Mouse (Mus musculus): ENCODE data around the gene Myog. TPM values are rescaled to one million over a fixed set of nuclear protein-coding genes. Genes with fewer than 3 reads are reported as not detected.

Myog gene
- total RNA-seq, 2 experiments from 2014 or later: not detected

GRCm38 (mm10) chr1:134281563-134281962 lies 8.2 kb upstream of the Myog start:
- ATAC-seq (replicated peaks; ENCODE audit: low FRiP score, poor library complexity, severe bottlenecking): no peak

DNA sequence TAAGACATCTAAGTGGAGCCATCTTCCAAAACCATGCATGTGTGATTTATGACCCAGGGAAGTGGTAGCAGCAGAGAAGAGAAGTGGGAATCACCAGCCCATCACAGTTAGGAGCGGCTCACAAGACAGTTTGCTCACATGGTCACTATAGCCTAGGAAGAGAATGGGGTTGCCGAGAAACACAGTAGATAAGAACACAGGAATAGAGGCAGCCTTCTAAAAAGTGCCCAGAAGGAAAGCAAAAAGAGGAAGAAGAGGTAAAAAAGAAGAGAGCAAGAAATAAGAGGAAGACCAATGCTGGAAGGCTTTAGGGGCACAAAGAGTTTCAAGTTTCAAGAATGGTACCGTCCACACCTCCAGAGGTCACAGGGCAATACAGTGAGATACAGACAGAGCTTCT lies 7.4 kb upstream of the Myog start:
- ATAC-seq (replicated peaks; ENCODE audit: low FRiP score, poor library complexity, severe bottlenecking): no peak

DNA sequence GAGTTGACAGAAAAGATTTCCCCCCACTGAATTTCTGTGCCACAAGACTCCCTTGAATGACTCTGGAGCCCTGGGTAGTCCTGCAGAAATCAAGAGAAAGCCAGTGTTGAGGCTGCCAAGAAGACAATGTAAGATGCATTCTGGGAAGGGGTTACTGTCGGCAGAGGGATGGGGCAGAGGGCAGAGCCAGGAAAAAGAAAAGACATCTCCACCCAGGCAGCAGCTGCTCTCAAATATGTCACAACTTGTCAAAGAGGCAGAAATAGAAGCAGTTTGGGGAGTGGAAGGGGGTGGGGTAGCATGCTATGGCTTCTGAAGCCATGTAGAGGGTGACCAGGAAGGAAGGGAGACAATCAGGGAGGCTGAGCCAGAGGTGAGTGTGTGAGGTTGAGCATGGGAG lies 6.7 kb upstream of the Myog start:
- no peak for ATAC-seq (replicated peaks; ENCODE audit: low FRiP score, poor library complexity, severe bottlenecking)

- ATAC-seq (replicated peaks; ENCODE audit: low FRiP score, poor library complexity, severe bottlenecking): no peak
Observed at GRCm38 (mm10) chr1:134285458-134286120, 4.2 kb upstream of the Myog start.

DNA sequence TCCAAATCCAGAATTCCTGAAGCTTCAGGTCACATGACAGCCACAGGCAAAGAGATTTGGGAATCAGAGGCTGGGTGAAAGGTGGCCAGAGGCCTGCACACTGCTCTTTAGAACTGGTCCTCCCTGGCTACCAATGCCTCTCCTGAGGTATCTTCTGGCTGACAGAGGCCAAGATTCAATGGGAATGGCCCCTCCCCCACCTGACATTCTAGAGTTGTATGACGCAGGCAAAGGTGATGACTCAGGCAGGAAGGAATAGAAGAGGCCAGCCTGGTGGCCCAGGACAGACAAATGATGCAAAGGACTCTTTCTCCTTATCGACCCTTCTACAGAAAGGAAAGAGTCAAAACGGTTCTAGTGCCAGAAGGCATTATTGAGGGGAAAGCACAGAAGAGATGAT lies 1.6 kb upstream of the Myog start:
- no peak for ATAC-seq (replicated peaks; ENCODE audit: low FRiP score, poor library complexity, severe bottlenecking)

DNA sequence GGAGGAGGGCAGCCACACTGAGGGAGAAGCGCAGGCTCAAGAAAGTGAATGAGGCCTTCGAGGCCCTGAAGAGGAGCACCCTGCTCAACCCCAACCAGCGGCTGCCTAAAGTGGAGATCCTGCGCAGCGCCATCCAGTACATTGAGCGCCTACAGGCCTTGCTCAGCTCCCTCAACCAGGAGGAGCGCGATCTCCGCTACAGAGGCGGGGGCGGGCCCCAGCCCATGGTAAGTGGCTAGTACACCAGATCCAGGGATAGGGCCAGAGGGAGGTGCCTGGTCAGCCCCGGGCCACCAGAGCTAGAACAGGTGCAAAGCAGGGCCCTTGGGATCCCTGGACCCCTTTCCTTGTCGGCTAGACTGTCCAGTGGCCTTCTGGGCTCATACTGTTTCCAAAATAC lies 511 bp downstream of the Myog start:
- no peak for ATAC-seq (replicated peaks; ENCODE audit: low FRiP score, poor library complexity, severe bottlenecking)

GRCm38 (mm10) chr1:134290909-134291308 lies 1.1 kb downstream of the Myog start:
- no peak for ATAC-seq (replicated peaks; ENCODE audit: low FRiP score, poor library complexity, severe bottlenecking)

DNA sequence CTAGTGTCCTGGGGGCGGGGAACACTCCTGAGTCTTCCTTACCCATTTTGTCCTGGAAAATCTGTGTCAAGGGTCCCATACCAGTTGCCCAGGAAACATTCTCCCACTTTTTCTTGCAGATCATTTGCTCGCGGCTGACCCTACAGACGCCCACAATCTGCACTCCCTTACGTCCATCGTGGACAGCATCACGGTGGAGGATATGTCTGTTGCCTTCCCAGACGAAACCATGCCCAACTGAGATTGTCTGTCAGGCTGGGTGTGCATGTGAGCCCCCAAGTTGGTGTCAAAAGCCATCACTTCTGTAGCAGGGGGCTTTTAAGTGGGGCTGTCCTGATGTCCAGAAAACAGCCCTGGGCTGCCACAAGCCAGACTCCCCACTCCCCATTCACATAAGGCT lies 1.8 kb downstream of the Myog start:
- ATAC-seq (replicated peaks; ENCODE audit: low FRiP score, poor library complexity, severe bottlenecking): no peak

DNA sequence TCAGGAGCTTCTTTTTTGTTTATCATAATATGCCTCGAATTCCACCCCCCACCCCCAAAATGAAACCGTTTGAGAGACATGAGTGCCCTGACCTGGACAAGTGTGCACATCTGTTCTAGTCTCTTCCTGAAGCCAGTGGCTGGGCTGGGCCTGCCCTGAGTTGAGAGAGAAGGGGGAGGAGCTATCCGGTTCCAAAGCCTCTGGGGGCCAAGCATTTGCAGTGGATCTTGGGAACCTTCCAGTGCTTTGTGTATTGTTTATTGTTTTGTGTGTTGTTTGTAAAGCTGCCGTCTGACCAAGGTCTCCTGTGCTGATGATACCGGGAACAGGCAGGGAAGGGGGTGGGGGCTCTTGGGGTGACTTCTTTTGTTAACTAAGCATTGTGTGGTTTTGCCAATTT lies 2.3 kb downstream of the Myog start:
- ATAC-seq (replicated peaks; ENCODE audit: low FRiP score, poor library complexity, severe bottlenecking): no peak

GRCm38 (mm10) chr1:134292601-134293000 lies 2.8 kb downstream of the Myog start:
- ATAC-seq (replicated peaks; ENCODE audit: low FRiP score, poor library complexity, severe bottlenecking): no peak

- ATAC-seq (replicated peaks; ENCODE audit: low FRiP score, poor library complexity, severe bottlenecking): no peak
Observed at GRCm38 (mm10) chr1:134293276-134293675, 3.5 kb downstream of the Myog start.

- no peak for ATAC-seq (replicated peaks; ENCODE audit: low FRiP score, poor library complexity, severe bottlenecking)
Observed at GRCm38 (mm10) chr1:134293738-134294604, 4.2 kb downstream of the Myog start.

- no peak for ATAC-seq (replicated peaks; ENCODE audit: low FRiP score, poor library complexity, severe bottlenecking)
Observed at GRCm38 (mm10) chr1:134297265-134297664, 7.5 kb downstream of the Myog start.

GRCm38 (mm10) chr1:134298636-134299411 lies 9.0 kb downstream of the Myog start:
- no peak for ATAC-seq (replicated peaks; ENCODE audit: low FRiP score, poor library complexity, severe bottlenecking)

- ATAC-seq (replicated peaks; ENCODE audit: low FRiP score, poor library complexity, severe bottlenecking): no peak
Observed at GRCm38 (mm10) chr1:134302568-134303238, 12.9 kb downstream of the Myog start.

- no peak for ATAC-seq (replicated peaks; ENCODE audit: low FRiP score, poor library complexity, severe bottlenecking)
Observed at GRCm38 (mm10) chr1:134304940-134305339, 15.2 kb downstream of the Myog start.

DNA sequence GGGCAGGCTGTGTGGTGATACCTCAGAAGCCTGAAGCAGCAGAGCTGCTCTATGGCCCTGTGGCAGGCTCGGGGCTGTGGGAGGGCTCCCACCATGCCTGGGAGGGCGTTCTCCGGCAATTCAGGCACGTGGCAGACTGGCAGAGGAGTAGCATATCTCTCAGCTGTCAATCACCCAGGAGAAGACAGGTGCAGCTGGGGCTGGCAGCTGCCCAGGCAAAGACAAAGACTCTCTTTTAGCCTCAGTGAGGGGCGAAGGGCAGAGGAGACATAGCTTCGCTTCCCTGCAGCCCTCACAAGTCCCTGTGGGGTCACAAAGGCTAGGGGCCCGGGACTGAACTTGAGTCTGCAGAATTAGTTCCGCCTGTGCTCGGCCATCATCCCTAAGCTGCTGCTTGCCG lies 17.6 kb downstream of the Myog start:
- no peak for ATAC-seq (replicated peaks; ENCODE audit: low FRiP score, poor library complexity, severe bottlenecking)

DNA sequence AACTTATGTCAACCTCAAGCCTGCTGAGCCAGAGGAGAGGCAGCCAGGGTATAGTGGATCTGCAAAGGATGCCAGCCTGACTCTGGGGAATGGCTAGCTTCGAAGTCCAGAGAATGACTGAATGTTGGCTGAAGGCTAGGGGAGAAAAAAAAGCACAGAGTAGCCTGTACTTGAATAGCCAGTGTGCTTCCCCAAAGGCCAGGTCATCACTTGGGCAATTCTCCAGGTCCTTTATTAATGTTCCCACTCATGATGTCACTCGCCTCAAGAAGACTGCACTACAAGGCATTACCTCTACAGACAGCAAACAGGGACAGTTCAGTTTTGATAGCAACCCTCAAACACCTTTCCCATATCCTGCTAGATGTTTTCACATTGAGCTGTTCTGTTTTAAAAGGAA lies 20.5 kb downstream of the Myog start:
- no peak for ATAC-seq (replicated peaks; ENCODE audit: low FRiP score, poor library complexity, severe bottlenecking)

GRCm38 (mm10) chr1:134310729-134311128 lies 20.9 kb downstream of the Myog start:
- ATAC-seq (replicated peaks; ENCODE audit: low FRiP score, poor library complexity, severe bottlenecking): no peak

DNA sequence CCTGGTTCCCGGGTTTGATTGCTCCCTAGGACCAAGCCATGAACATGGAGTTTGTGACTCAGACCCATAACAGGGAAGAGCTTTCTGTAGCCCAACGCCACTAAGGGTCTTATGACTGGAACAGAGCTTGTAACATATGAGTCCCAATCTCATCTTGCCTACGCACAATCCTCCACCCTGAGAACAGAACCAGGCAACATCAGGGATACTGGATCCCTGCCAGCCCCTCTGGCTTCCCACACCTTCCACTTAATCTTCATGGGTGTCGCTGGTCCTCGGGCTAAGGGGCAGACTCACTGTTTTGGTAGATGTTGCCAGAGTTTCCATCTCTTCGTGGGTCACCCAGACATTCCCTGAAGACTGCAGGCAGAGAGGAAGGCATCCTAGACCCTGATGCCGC lies 22.0 kb downstream of the Myog start:
- ATAC-seq (replicated peaks; ENCODE audit: low FRiP score, poor library complexity, severe bottlenecking): no peak

Measured in erythroblast, adult 5-6 weeks (primary cell).